Mouse (Mus musculus) CH12.LX (cell line): ENCODE results near the gene Cela1. TPM values are rescaled to one million over a fixed set of nuclear protein-coding genes. Genes with fewer than 3 reads are reported as not detected.

Experiments
- DNase-seq: peaks from one replicate; pipeline ENCODE4 v3.0.0-alpha.2; 2013; ENCODE audit errors: extremely low read depth
- H3K27ac ChIP-seq: 2 replicates; pipeline ENCODE4 v1.5.1; 2012; ENCODE audit warnings: low read depth, mild to moderate bottlenecking, control low read depth, moderate library complexity; ENCODE audit not compliant: insufficient read depth
- H3K27me3 ChIP-seq: replicated peaks from 2 replicates; pipeline ENCODE3; 2012; ENCODE audit warnings: inconsistent platforms
- H3K36me3 ChIP-seq, 2 experiments: replicated peaks in 1 of 2; 2 replicates each; pipeline versions ENCODE3 to v1.6.1; 2012; ENCODE audit warnings: inconsistent platforms in 1 of 2, low read length in 1 of 2, mild to moderate bottlenecking in 1 of 2, mixed read lengths in 1 of 2, moderate library complexity in 1 of 2; ENCODE audit not compliant: control insufficient read depth in 1 of 2, insufficient read depth in 1 of 2
- H3K4me1 ChIP-seq, 2 experiments: 2 replicates each; pipeline ENCODE4 v1.6.1; 2012; ENCODE audit warnings: inconsistent platforms in 1 of 2, moderate library complexity in 1 of 2; ENCODE audit not compliant: insufficient read depth in 2 of 2, control insufficient read depth in 1 of 2
- H3K4me2 ChIP-seq: 2 replicates; pipeline ENCODE4 v1.6.1; 2012; ENCODE audit warnings: low read depth, mild to moderate bottlenecking, control low read depth; ENCODE audit not compliant: poor library complexity, insufficient read depth, severe bottlenecking
- H3K4me3 ChIP-seq, 3 experiments: fragments of 150-350 bp in 1 of 3; sonication (generic) in 1 of 3; replicated peaks in 1 of 3; 2 replicates each; pipeline versions ENCODE3 to v1.5.1; 2011 to 2012; ENCODE audit warnings: low read depth in 2 of 3, low read length in 2 of 3, mild to moderate bottlenecking in 2 of 3, moderate library complexity in 2 of 3, control low read depth in 1 of 3, improper control_type of control experiment in 1 of 3, inconsistent platforms in 1 of 3, mixed read lengths in 1 of 3; ENCODE audit not compliant: poor library complexity in 1 of 3
- H3K79me2 ChIP-seq: replicated peaks from 2 replicates; pipeline ENCODE4 v1.6.1; 2012; ENCODE audit warnings: mild to moderate bottlenecking, moderate library complexity; ENCODE audit not compliant: control insufficient read depth, poor library complexity, insufficient read depth, severe bottlenecking; ENCODE audit errors: extremely low read depth
- H3K9ac ChIP-seq: 2 replicates; pipeline ENCODE4 v1.6.1; 2012; ENCODE audit warnings: low read depth, mild to moderate bottlenecking, control low read depth, moderate library complexity; ENCODE audit not compliant: insufficient read depth
- H3K9me3 ChIP-seq: replicated peaks from 2 replicates; pipeline ENCODE3; 2012; ENCODE audit warnings: low read length, inconsistent platforms, mixed read lengths
- BHLHE40 ChIP-seq: IDR thresholded peaks from 2 replicates; pipeline ENCODE4 v1.6.1; 2011; ENCODE audit warnings: mild to moderate bottlenecking, low read depth, low read length, improper control_type of control experiment
- CHD2 ChIP-seq: IDR thresholded peaks from 2 replicates; pipeline ENCODE4 v1.6.1; 2011; ENCODE audit warnings: low read length, improper control_type of control experiment
- CTCF ChIP-seq, 2 experiments: IDR thresholded peaks in 1 of 2; conservative IDR thresholded peaks in 1 of 2; 2 replicates each; pipeline ENCODE4 v1.5.1; 2011 to 2012; ENCODE audit warnings: low read depth in 2 of 2, low read length in 2 of 2, improper control_type of control experiment in 1 of 2, inconsistent platforms in 1 of 2, mild to moderate bottlenecking in 1 of 2, moderate library complexity in 1 of 2
- E2F4 ChIP-seq: IDR thresholded peaks from 2 replicates; pipeline ENCODE4 v1.6.1; 2011; ENCODE audit warnings: low read depth, low read length, improper control_type of control experiment; ENCODE audit not compliant: insufficient replicate concordance
- ELF1 ChIP-seq: IDR thresholded peaks from 2 replicates; pipeline ENCODE4 v1.6.1; 2014; ENCODE audit warnings: low read depth, mild to moderate bottlenecking, inconsistent platforms, low read length, improper control_type of control experiment
- EP300 ChIP-seq: IDR thresholded peaks from 2 replicates; pipeline ENCODE4 v1.6.1; 2011; ENCODE audit warnings: low read length, improper control_type of control experiment
- ETS1 ChIP-seq: conservative IDR thresholded peaks from 2 replicates; pipeline ENCODE4 v1.6.1; 2012; ENCODE audit warnings: low read depth, mild to moderate bottlenecking, inconsistent platforms, low read length, improper control_type of control experiment, moderate library complexity
- GABPA ChIP-seq: IDR thresholded peaks from 2 replicates; pipeline ENCODE4 v1.6.1; 2012; ENCODE audit warnings: low read depth, low read length, improper control_type of control experiment, inconsistent platforms; ENCODE audit not compliant: insufficient replicate concordance
- HCFC1 ChIP-seq: IDR thresholded peaks from 2 replicates; pipeline ENCODE4 v1.6.1; 2012; ENCODE audit warnings: low read depth, mild to moderate bottlenecking, inconsistent platforms, low read length, improper control_type of control experiment
- IRF4 ChIP-seq: IDR thresholded peaks from 2 replicates; pipeline ENCODE4 v1.6.1; 2014; ENCODE audit warnings: low read depth, mild to moderate bottlenecking, inconsistent platforms, low read length, improper control_type of control experiment
- KAT2A ChIP-seq: IDR thresholded peaks from 2 replicates; pipeline ENCODE4 v1.6.1; 2012; ENCODE audit warnings: low read length, improper control_type of control experiment, inconsistent platforms; ENCODE audit not compliant: insufficient replicate concordance
- MAFK ChIP-seq: IDR thresholded peaks from 2 replicates; pipeline ENCODE4 v1.6.1; 2011; ENCODE audit warnings: low read length, improper control_type of control experiment; ENCODE audit not compliant: insufficient replicate concordance
- MAX ChIP-seq: IDR thresholded peaks from 2 replicates; pipeline ENCODE4 v1.6.1; 2011; ENCODE audit warnings: low read length, improper control_type of control experiment
- MEF2A ChIP-seq: IDR thresholded peaks from 2 replicates; pipeline ENCODE4 v1.6.1; 2014; ENCODE audit warnings: low read depth, mild to moderate bottlenecking, inconsistent platforms, low read length, improper control_type of control experiment, borderline replicate concordance
- MXI1 ChIP-seq: IDR thresholded peaks from 2 replicates; pipeline ENCODE4 v1.6.1; 2011; ENCODE audit warnings: mild to moderate bottlenecking, low read depth, low read length, improper control_type of control experiment
- MYC ChIP-seq: IDR thresholded peaks from 2 replicates; pipeline ENCODE4 v1.6.1; 2011; ENCODE audit warnings: low read depth, mild to moderate bottlenecking, improper control_type of control experiment, low read length
- NELFE ChIP-seq: IDR thresholded peaks from 2 replicates; pipeline ENCODE4 v1.6.1; 2011; ENCODE audit warnings: low read depth, low read length, improper control_type of control experiment
- PAX5 ChIP-seq: IDR thresholded peaks from 2 replicates; pipeline ENCODE4 v1.6.1; 2012; ENCODE audit warnings: low read length, inconsistent platforms, mixed read lengths
- POLR2A ChIP-seq: IDR thresholded peaks from 2 replicates; pipeline ENCODE4 v1.6.1; 2011; ENCODE audit warnings: low read depth, mild to moderate bottlenecking, improper control_type of control experiment, low read length
- POLR2AphosphoS2 ChIP-seq: IDR thresholded peaks from 2 replicates; pipeline ENCODE4 v1.6.1; 2011; ENCODE audit warnings: low read depth, low read length, improper control_type of control experiment
- RAD21 ChIP-seq: IDR thresholded peaks from 2 replicates; pipeline ENCODE4 v1.6.1; 2011; ENCODE audit warnings: low read depth, mild to moderate bottlenecking, low read length, improper control_type of control experiment, moderate library complexity
- SIN3A ChIP-seq: IDR thresholded peaks from 2 replicates; pipeline ENCODE4 v1.6.1; 2012; ENCODE audit warnings: low read length, improper control_type of control experiment, inconsistent platforms
- SMC3 ChIP-seq: IDR thresholded peaks from 2 replicates; pipeline ENCODE4 v1.6.1; 2011; ENCODE audit warnings: low read depth, low read length, improper control_type of control experiment
- TBP ChIP-seq: conservative IDR thresholded peaks from 2 replicates; pipeline ENCODE4 v1.6.1; 2011; ENCODE audit warnings: low read depth, low read length, improper control_type of control experiment
- TCF12 ChIP-seq: IDR thresholded peaks from 2 replicates; pipeline ENCODE4 v1.6.1; 2014; ENCODE audit warnings: low read depth, mild to moderate bottlenecking, inconsistent platforms, low read length, improper control_type of control experiment
- USF1 ChIP-seq: IDR thresholded peaks from 2 replicates; pipeline ENCODE4 v1.6.1; 2014; ENCODE audit warnings: low read depth, mild to moderate bottlenecking, inconsistent platforms, low read length, improper control_type of control experiment
- USF2 ChIP-seq: conservative IDR thresholded peaks from 2 replicates; pipeline ENCODE4 v1.6.1; 2011; ENCODE audit warnings: low read depth, low read length, improper control_type of control experiment
- ZC3H11A ChIP-seq: IDR thresholded peaks from 2 replicates; pipeline ENCODE4 v1.6.1; 2012; ENCODE audit warnings: low read depth, mild to moderate bottlenecking, inconsistent platforms, low read length, improper control_type of control experiment
- ZKSCAN1 ChIP-seq: IDR thresholded peaks from 2 replicates; pipeline ENCODE4 v1.6.1; 2012; ENCODE audit warnings: low read depth, inconsistent platforms, low read length, improper control_type of control experiment, borderline replicate concordance
- ZMIZ1 ChIP-seq: IDR thresholded peaks from 2 replicates; pipeline ENCODE4 v1.6.1; 2012; ENCODE audit warnings: low read depth, mild to moderate bottlenecking, inconsistent platforms, low read length, improper control_type of control experiment
- ZNF384 ChIP-seq: IDR thresholded peaks from 2 replicates; pipeline ENCODE4 v1.6.1; 2012; ENCODE audit warnings: low read depth, low read length, improper control_type of control experiment, inconsistent platforms
- dilution Hi-C: fragments of 300-500 bp; cut with MboI; formaldehyde crosslinking; loops from 2 replicates; pipeline ENCODE4 v1.14.3; 2020; ENCODE audit warnings: low sequenced_read_pairs; ENCODE audit not compliant: extremely low pct_unique_long_range_greater_than_20kb, extremely low pct_ligation_motif_present
- in situ Hi-C: fragments of 300-500 bp; cut with MboI; formaldehyde crosslinking; loops from 3 replicates; pipeline ENCODE4 v1.14.3; 2019; ENCODE audit warnings: low sequenced_read_pairs, low pct_ligation_motif_present, low pct_unique_long_range_greater_than_20kb, mixed read lengths
- polyA plus RNA-seq: library from polyadenylated mRNA; unstranded; fragments of >175 nt; gene quantifications from 2 replicates; pipeline ENCODE4 v1.2.1, GENCODE M21; 2012; ENCODE audit warnings: low read depth; ENCODE audit not compliant: insufficient read length
- total RNA-seq, 2 experiments: library from RNA; depleted of rRNA; stranded (reverse); fragments of 300-350 nt in 1 of 2; fragments of >200 nt in 1 of 2; gene quantifications; 2 replicates each; pipeline ENCODE4 v1.2.3; 2012 to 2014

Gene Cela1
- total and polyA plus RNA-seq, 3 experiments, result 1.3 to 4.8 (median 3.3) TPM

- peak overlapping the region; percentile 85 for H3K9ac ChIP-seq
- dilution Hi-C loops (no loop called here), in situ Hi-C loops (no loop called here)
- no peaks in the 10 kb centered on the region for H3K27me3 ChIP-seq
- peaks cover 23 to 82% of the 10 kb centered on the region in 2 experiments for H3K4me1 ChIP-seq
- H3K4me3 ChIP-seq, result peak overlapping the region; percentile 61 to 96 (median 84)
- H3K27ac ChIP-seq, result peak overlapping the region; percentile 64
- peaks cover 48% of the 10 kb centered on the region for H3K79me2 ChIP-seq
- H3K36me3 ChIP-seq, result peaks cover 0 to 14% of the 10 kb centered on the region in 2 experiments
- peak overlapping the region; percentile 64 for H3K4me2 ChIP-seq
- TF ChIP-seq CHD2 (no peak), ELF1 (no peak), IRF4 (no peak), TBP (no peak), MYC (no peak), USF1 (no peak), USF2 (no peak), MXI1 (no peak), EP300 (no peak), E2F4 (no peak), CTCF (conservative IDR thresholded peaks at IDR 0.05 in 1 of 2, IDR thresholded peaks at IDR 0.05 in 1 of 2; ENCODE audit: low read depth in 2 of 2, low read length in 2 of 2) (no peak), ZMIZ1 (no peak), ETS1 (no peak)
- no peaks in the 10 kb centered on the region for H3K9me3 ChIP-seq
- no peak for DNase-seq
These were observed 19.7 kb downstream of the Cela1 start for GRCm38 (mm10) chr15:100667871-100668545.

GRCm38 (mm10) chr15:100667420-100667819 lies 20.3 kb downstream of the Cela1 start:
- peaks cover 23 to 82% of the 10 kb centered on the region in 2 experiments for H3K4me1 ChIP-seq
- TF ChIP-seq USF2 (no peak), ZNF384 (peak; percentile 73), POLR2AphosphoS2 (no peak), POLR2A (no peak), ZMIZ1 (no peak), KAT2A (no peak), TCF12 (no peak), ELF1 (no peak), SIN3A (peak; percentile 26; the same call in 1 of the 2 replicates), NELFE (no peak), RAD21 (no peak), SMC3 (no peak), E2F4 (no peak), IRF4 (no peak), GABPA (no peak), HCFC1 (no peak), MAFK (no peak), PAX5 (no peak), MYC (no peak), MAX (no peak), ZKSCAN1 (no peak), BHLHE40 (no peak), EP300 (0 out of 2 replicates have a peak, but pooled peaks have one; percentile 9), MEF2A (no peak), TBP (no peak), ETS1 (no peak), ZC3H11A (no peak), CTCF (conservative IDR thresholded peaks at IDR 0.05 in 1 of 2, IDR thresholded peaks at IDR 0.05 in 1 of 2; ENCODE audit: low read depth in 2 of 2, low read length in 2 of 2) (no peak), USF1 (no peak)

More at GRCm38 (mm10) chr15:100667420-100667819, 20.3 kb downstream of the Cela1 start:
- peak overlapping the region; percentile 55; the same call in 1 of the 2 replicates for H3K27ac ChIP-seq
- peak overlapping the region; percentile 85 for H3K9ac ChIP-seq
- no peaks in the 10 kb centered on the region for H3K9me3 ChIP-seq
- H3K4me3 ChIP-seq, result peak overlapping the region; percentile 61 to 96 (median 84)
- in situ Hi-C loops (no loop called here), dilution Hi-C loops (no loop called here)
- H3K4me2 ChIP-seq, result peak overlapping the region; percentile 64
- peaks cover 0 to 20% of the 10 kb centered on the region in 2 experiments for H3K36me3 ChIP-seq
- peaks cover 49% of the 10 kb centered on the region for H3K79me2 ChIP-seq
- H3K27me3 ChIP-seq, result no peaks in the 10 kb centered on the region
- no peak for DNase-seq
